Mouse (Mus musculus): ENCODE data around the gene Phf6.
"Not testable (repeated sequence)": the region's sequence is repeated elsewhere in the genome, so short reads cannot be mapped to it uniquely, and the experiment has no call there.

Gene Phf6

DNA sequence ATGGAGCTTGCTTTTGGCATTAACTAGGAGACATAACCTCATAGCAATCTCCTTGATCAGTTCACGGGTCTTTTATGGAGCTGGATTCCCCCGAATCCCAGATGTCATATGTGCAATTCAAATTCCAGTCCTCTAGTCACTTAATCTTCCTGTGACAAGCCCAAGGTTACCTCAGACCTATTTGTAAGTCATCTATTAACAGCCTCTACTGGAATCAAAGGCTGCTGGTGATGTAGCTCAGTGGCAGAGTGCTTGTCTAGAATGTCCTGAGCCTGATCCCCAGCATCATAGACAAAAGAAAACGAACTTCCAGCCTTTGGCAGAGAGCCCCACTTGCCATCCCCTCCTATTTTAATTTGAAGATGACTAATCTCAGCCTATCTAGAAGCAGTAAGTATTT, 69.3 kb downstream of the Phf6 start:
- DNase-seq = no peak

DNA sequence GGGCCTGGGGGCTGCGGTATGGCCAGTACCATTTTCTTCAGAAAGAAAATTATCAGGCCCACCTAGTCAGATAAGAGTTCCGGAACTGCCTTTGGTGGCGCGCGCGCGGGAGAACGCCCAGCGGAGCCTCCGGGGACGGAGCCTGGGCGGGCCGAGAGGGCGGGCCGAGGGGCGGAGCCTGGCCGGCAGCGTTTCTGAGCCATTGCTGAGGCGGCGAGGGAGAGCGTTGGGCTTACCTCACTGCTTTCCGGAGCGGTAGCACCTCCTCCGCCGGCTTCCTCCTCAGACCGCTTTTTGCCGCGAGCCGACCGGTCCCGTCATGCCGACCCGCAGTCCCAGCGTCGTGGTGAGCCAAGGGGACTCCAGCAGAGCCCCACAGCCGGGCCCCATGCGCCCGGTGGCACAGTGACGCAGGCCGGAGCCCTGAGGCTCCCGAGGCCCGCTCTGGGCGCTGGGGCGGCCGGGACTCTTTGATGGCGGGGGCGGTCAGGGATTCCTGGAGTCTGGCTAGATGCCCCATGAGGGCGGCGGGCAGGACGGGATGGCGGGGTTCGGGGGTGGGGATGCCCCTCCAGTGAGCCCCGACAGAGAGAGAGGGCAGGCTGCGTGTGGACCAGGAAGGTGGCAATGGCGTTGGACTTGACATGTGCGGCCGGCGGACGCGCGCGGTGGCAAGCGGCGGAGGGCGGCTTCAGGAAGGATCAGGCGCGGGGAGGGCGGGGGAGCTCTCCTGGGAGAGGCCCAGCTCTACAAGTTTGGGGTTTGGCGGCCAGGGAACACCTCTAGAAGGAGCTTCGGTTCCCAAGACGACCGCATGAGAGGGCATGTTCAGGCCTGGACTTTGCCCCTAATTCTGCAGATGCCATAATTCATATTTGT, 76.1 kb downstream of the Phf6 start, which contains the start of gene Hprt:
Gene Hprt (plus strand): TSS at position 233 of the 879 bp plus-strand sequence.
- peak; percentile 87 to 93 for DNase-seq

DNA sequence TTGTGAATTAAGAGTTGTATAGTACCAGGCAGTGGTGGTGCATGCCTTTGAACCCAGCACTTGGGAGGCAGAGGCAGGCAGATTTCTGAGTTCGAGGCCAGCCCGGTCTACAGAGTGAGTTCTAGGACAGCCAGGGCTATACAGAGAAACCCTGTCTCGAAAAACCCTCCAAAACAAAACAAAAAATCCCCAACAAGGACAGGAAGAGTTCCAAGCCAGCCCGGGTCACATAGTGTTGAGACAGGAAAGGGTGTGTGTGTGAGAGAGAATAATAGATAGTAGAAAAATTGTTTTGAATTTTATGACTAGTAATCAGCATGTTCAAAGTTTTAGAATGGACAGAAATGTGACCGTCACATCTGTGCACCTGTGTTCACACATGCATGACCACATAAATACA, 82.7 kb downstream of the Phf6 start:
- not testable (repeated sequence) for DNase-seq

DNA sequence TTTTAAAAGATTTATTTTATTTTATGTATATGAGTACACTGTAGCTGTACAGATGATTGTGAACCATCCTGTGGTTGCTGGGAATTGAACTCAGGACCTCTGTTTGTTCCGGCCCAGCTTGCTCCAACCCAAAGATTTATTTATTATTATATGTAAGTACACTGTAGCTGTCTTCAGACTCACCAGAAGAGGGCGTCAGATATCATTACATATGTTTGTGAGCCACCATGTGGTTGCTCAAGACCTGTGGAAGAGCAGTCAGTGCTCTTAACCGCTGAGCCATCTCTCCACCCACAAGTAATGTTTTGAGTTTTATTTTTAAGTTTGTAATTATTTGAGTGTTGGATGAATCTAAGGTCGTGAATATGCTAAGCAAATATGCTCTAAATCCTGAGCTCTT, 92.8 kb downstream of the Phf6 start:
- not testable (repeated sequence) for DNase-seq

DNA sequence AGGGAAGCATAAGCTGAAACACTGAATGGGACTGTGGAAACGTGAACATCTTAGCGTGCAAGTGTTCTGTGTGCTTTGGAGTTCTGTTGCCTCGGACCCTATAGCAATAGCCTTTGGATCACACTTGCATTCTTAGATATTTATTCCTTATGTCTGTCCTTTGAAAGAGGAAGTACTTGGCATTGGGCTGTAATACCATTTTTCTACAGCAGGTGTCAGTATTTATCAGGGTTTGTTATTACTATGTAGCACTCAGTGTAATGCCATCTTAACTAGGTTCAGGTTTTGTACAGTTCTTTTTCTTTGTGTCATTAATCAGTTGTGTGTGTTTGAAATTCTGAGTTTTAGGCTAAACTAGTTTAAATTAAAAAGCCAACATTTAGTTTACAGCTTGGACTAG, 94.0 kb downstream of the Phf6 start:
- DNase-seq = no peak
